Mouse (Mus musculus): ENCODE data around the gene Prpf8. TPM values are rescaled to one million over a fixed set of nuclear protein-coding genes. Genes with fewer than 3 reads are reported as not detected.

The Prpf8 gene
- polyA plus RNA-seq, 1 experiment from 2014 or later, result 19.7 TPM

- WGBS, result 67% methylated on average over 6 of the region's 6 CpGs
- Histone ChIP-seq H3K27me3 (replicated peaks; ENCODE audit: insufficient read depth, low read length) (no peaks in the 10 kb centered on the region), H3K4me1 (ENCODE audit: insufficient read depth, low read depth, low read length) (no peaks in the 10 kb centered on the region), H3K9me3 (ENCODE audit: low read length) (no peaks in the 10 kb centered on the region), H3K4me3 (ENCODE audit: low read depth, low read length) (no peak overlapping the region), H3K27ac (ENCODE audit: low read length) (no peak overlapping the region), H3K36me3 (ENCODE audit: insufficient read depth, low read length) (no peaks in the 10 kb centered on the region; the same call in 1 of the 2 replicates), H3K4me2 (replicated peaks; ENCODE audit: low read depth, low read length) (no peak overlapping the region), H3K9ac (replicated peaks; ENCODE audit: low read depth) (no peak overlapping the region)
- peak; percentile 85 for DNase-seq (ENCODE audit: low spot score)
- no peak for TF ChIP-seq CTCF (IDR thresholded peaks at IDR 0.05)
- peak; percentile 60 for TF ChIP-seq EP300 (IDR thresholded peaks at IDR 0.05)
- ATAC-seq, result peak; percentile 3; the same call in 1 of the 2 replicates
Measured at GRCm38 (mm10) chr11:75526943-75527342, 40.3 kb downstream of the Prpf8 start.

GRCm38 (mm10) chr11:75529771-75530170 lies 43.2 kb downstream of the Prpf8 start:
- no peak for ATAC-seq
- 17% methylated on average over 4 of the region's 4 CpGs for WGBS
- Histone ChIP-seq H3K27ac (ENCODE audit: low read length) (no peak overlapping the region), H3K27me3 (replicated peaks; ENCODE audit: insufficient read depth, low read length) (no peaks in the 10 kb centered on the region), H3K4me1 (ENCODE audit: insufficient read depth, low read depth, low read length) (peaks cover 7% of the 10 kb centered on the region; the same call in 1 of the 2 replicates), H3K9ac (replicated peaks; ENCODE audit: low read depth) (no peak overlapping the region), H3K4me3 (ENCODE audit: low read depth, low read length) (no peak overlapping the region), H3K4me2 (replicated peaks; ENCODE audit: low read depth, low read length) (no peak overlapping the region), H3K36me3 (ENCODE audit: insufficient read depth, low read length) (no peaks in the 10 kb centered on the region), H3K9me3 (ENCODE audit: low read length) (no peaks in the 10 kb centered on the region)
- no peak for DNase-seq (ENCODE audit: low spot score)
- TF ChIP-seq CTCF (IDR thresholded peaks at IDR 0.05), result no peak
- no peak for TF ChIP-seq EP300 (IDR thresholded peaks at IDR 0.05)

- no peaks in the 10 kb centered on the region for H3K36me3 ChIP-seq (ENCODE audit: insufficient read depth, low read length)
- no peaks in the 10 kb centered on the region for H3K27me3 ChIP-seq (replicated peaks; ENCODE audit: insufficient read depth, low read length)
- H3K4me1 ChIP-seq (ENCODE audit: insufficient read depth, low read depth, low read length), result peaks cover 7% of the 10 kb centered on the region; the same call in 1 of the 2 replicates
- peak; percentile 94 for DNase-seq (ENCODE audit: low spot score)
- peak; percentile 99 for TF ChIP-seq CTCF (IDR thresholded peaks at IDR 0.05)
- TF ChIP-seq EP300 (IDR thresholded peaks at IDR 0.05), result no peak
- H3K27ac ChIP-seq (ENCODE audit: low read length), result peak overlapping the region; percentile 91
- peak; percentile 35 for ATAC-seq
- WGBS, result under 1% methylated on average over 10 of the region's 10 CpGs
- peak overlapping the region; percentile 62 for H3K4me3 ChIP-seq (ENCODE audit: low read depth, low read length)
- no peaks in the 10 kb centered on the region for H3K9me3 ChIP-seq (ENCODE audit: low read length)
- H3K9ac ChIP-seq (replicated peaks; ENCODE audit: low read depth), result peak overlapping the region; percentile 80
- H3K4me2 ChIP-seq (replicated peaks; ENCODE audit: low read depth, low read length), result peak overlapping the region; percentile 99
Measured at GRCm38 (mm10) chr11:75530325-75530724, 43.7 kb downstream of the Prpf8 start.

- under 1% methylated on average over 31 of the region's 31 CpGs for WGBS
- Histone ChIP-seq H3K4me1 (ENCODE audit: insufficient read depth, low read depth, low read length) (peaks cover 7% of the 10 kb centered on the region; the same call in 1 of the 2 replicates), H3K4me3 (ENCODE audit: low read depth, low read length) (peak overlapping the region; percentile 62), H3K4me2 (replicated peaks; ENCODE audit: low read depth, low read length) (peak overlapping the region; percentile 99), H3K9me3 (ENCODE audit: low read length) (no peaks in the 10 kb centered on the region), H3K27me3 (replicated peaks; ENCODE audit: insufficient read depth, low read length) (no peaks in the 10 kb centered on the region), H3K9ac (replicated peaks; ENCODE audit: low read depth) (peak overlapping the region; percentile 80), H3K27ac (ENCODE audit: low read length) (peak overlapping the region; percentile 91), H3K36me3 (ENCODE audit: insufficient read depth, low read length) (no peaks in the 10 kb centered on the region)
- DNase-seq (ENCODE audit: low spot score) (peak; percentile 53), ATAC-seq (no peak)
- TF ChIP-seq CTCF (IDR thresholded peaks at IDR 0.05), result no peak
- no peak for TF ChIP-seq EP300 (IDR thresholded peaks at IDR 0.05)
Measured at GRCm38 (mm10) chr11:75530845-75531373, 44.3 kb downstream of the Prpf8 start.

GRCm38 (mm10) chr11:75531469-75532242 lies 45.0 kb downstream of the Prpf8 start, which contains the start of gene Slc43a2:
Gene Slc43a2, plus strand, starts transcription at chr11:75531694.
- TF ChIP-seq EP300 (IDR thresholded peaks at IDR 0.05), result peak; percentile 52
- no peak for TF ChIP-seq CTCF (IDR thresholded peaks at IDR 0.05)
- Histone ChIP-seq H3K36me3 (ENCODE audit: insufficient read depth, low read length) (no peaks in the 10 kb centered on the region), H3K4me1 (ENCODE audit: insufficient read depth, low read depth, low read length) (peaks cover 7% of the 10 kb centered on the region; the same call in 1 of the 2 replicates), H3K27me3 (replicated peaks; ENCODE audit: insufficient read depth, low read length) (no peaks in the 10 kb centered on the region), H3K4me2 (replicated peaks; ENCODE audit: low read depth, low read length) (peak within 1 kb of the TSS; percentile 99), H3K9ac (replicated peaks; ENCODE audit: low read depth) (peak within 1 kb of the TSS; percentile 80), H3K9me3 (ENCODE audit: low read length) (no peaks in the 10 kb centered on the region), H3K27ac (ENCODE audit: low read length) (peak within 1 kb of the TSS; percentile 91), H3K4me3 (ENCODE audit: low read depth, low read length) (peak within 1 kb of the TSS; percentile 62)
- ATAC-seq (peak; percentile 90), DNase-seq (ENCODE audit: low spot score) (peak; percentile 97)
- under 1% methylated on average over 62 of the region's 62 CpGs for WGBS
